Mouse (Mus musculus) E14TG2a.4 (cell line): Measurements from ENCODE around the gene Scaf4.
"Not testable (repeated sequence)": the region's sequence is repeated elsewhere in the genome, so short reads cannot be mapped to it uniquely, and the experiment has no call there.

Source experiments
- H3K27me3 ChIP-seq: 2 replicates; pipeline ENCODE4 v1.6.1; 2014; ENCODE audit warnings: low read length, control low read depth; ENCODE audit not compliant: insufficient read depth
- H3K36me3 ChIP-seq: 2 replicates; pipeline ENCODE4 v1.6.1; 2014; ENCODE audit warnings: low read length, control low read depth; ENCODE audit not compliant: insufficient read depth
- H3K4me1 ChIP-seq: replicated peaks from 2 replicates; pipeline ENCODE4 v1.6.1; 2014; ENCODE audit warnings: low read depth, low read length, control low read depth
- H3K4me3 ChIP-seq: replicated peaks from 2 replicates; pipeline ENCODE4 v1.5.1; 2014; ENCODE audit warnings: mild to moderate bottlenecking, low read length
- H3K9me3 ChIP-seq: 2 replicates; pipeline ENCODE4 v1.6.1; 2014; ENCODE audit warnings: low read length, control low read depth
- CTCF ChIP-seq: conservative IDR thresholded peaks from 2 replicates; pipeline ENCODE4 v1.5.1; 2014; ENCODE audit warnings: low read length
- NANOG ChIP-seq: IDR thresholded peaks from 2 replicates; pipeline ENCODE4 v1.6.1; 2014; ENCODE audit warnings: borderline replicate concordance, low read length, mixed read lengths
- POU5F1 ChIP-seq: IDR thresholded peaks from 2 replicates; pipeline ENCODE4 v1.6.1; 2014; ENCODE audit warnings: low read length, borderline replicate concordance

Scaf4 gene

GRCm38 (mm10) chr16:90259623-90260022 is 24.7 kb downstream of the Scaf4 start:
- Histone ChIP-seq H3K4me3 (no peak overlapping the region), H3K4me1 (peaks cover 5% of the 10 kb centered on the region; the same call in 1 of the 2 replicates), H3K36me3 (peaks cover 91% of the 10 kb centered on the region), H3K9me3 (no peaks in the 10 kb centered on the region), H3K27me3 (no peaks in the 10 kb centered on the region)
- TF ChIP-seq POU5F1, result no peak
- no peak for TF ChIP-seq NANOG
- no peak for TF ChIP-seq CTCF

DNA sequence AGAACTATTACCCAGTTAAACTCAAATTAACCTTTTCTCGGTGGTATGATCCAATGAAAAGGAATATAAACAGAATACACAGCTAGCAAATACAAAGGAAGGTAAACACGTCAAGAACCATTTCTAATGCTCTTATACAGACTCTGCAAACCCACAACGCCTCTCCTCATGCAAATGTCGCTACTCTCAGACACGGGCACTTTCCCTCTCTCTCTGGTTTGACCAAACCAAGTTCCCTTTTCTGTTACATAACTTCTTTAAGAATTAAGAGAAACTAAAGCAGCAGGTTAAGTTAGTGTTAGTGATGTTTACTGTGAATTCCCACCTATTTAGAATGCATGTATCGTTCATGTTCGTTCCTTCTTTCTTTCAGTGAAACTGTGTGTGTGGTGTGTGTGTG is 25.4 kb downstream of the Scaf4 start:
- no peaks in the 10 kb centered on the region for H3K9me3 ChIP-seq
- peaks cover 3% of the 10 kb centered on the region; the same call in 1 of the 2 replicates for H3K4me1 ChIP-seq
- H3K27me3 ChIP-seq, result no peaks in the 10 kb centered on the region
- TF ChIP-seq CTCF, result no peak
- no peak for TF ChIP-seq NANOG
- TF ChIP-seq POU5F1, result no peak
- no peak overlapping the region for H3K4me3 ChIP-seq
- peaks cover 95% of the 10 kb centered on the region for H3K36me3 ChIP-seq

DNA sequence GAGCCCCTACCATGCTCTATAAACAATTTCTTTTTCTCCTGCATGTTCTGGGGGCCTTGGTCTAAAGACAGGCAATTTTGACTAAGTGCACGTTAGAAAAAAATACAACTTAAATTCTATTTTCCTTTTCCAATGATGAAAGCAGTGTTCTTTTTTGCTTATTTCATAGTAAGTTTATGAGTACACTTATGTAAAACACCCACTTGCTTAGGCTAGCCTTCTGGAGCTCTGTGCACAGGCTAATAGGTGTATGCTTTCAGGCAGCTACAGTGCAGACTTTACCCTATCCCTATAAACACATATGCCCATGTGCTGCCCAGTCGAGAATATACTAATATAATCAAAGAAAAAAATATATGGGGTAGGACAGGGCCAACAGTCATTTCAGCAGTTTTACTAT is 31.8 kb downstream of the Scaf4 start:
- Histone ChIP-seq H3K4me3 (no peak overlapping the region), H3K27me3 (no peaks in the 10 kb centered on the region), H3K4me1 (peaks cover 18% of the 10 kb centered on the region), H3K9me3 (no peaks in the 10 kb centered on the region), H3K36me3 (peaks cover 98% of the 10 kb centered on the region)
- TF ChIP-seq POU5F1 (no peak), NANOG (no peak), CTCF (no peak)

GRCm38 (mm10) chr16:90251256-90251655 is 33.0 kb downstream of the Scaf4 start:
- Histone ChIP-seq H3K36me3 (peaks cover 98% of the 10 kb centered on the region), H3K4me1 (peaks cover 28% of the 10 kb centered on the region)
- not testable (repeated sequence) for H3K27me3 ChIP-seq, H3K9me3 ChIP-seq, H3K4me3 ChIP-seq

DNA sequence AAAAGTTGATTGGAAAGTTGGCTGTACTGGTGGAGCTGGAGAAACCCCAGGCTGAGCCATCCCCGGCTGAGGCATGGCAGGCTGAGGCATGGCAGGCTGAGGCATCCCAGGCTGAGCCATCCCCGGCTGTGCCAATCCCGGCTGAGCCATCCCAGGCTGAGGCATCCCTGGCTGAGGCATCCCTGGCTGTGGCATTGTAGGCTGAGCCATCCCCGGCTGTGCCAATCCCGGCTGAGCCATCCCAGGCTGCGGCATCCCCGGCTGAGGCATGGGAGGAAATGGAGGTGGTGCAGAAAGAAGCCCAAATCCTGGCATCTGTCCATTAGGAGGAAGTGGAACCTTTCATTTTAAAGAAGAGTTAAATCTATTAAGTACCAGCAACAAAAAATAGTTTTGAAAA is 34.2 kb downstream of the Scaf4 start:
- Histone ChIP-seq H3K9me3 (no peaks in the 10 kb centered on the region), H3K27me3 (no peaks in the 10 kb centered on the region), H3K4me3 (no peak overlapping the region), H3K36me3 (peaks cover 99% of the 10 kb centered on the region), H3K4me1 (peaks cover 38% of the 10 kb centered on the region)
- TF ChIP-seq POU5F1 (no peak), NANOG (no peak), CTCF (no peak)

DNA sequence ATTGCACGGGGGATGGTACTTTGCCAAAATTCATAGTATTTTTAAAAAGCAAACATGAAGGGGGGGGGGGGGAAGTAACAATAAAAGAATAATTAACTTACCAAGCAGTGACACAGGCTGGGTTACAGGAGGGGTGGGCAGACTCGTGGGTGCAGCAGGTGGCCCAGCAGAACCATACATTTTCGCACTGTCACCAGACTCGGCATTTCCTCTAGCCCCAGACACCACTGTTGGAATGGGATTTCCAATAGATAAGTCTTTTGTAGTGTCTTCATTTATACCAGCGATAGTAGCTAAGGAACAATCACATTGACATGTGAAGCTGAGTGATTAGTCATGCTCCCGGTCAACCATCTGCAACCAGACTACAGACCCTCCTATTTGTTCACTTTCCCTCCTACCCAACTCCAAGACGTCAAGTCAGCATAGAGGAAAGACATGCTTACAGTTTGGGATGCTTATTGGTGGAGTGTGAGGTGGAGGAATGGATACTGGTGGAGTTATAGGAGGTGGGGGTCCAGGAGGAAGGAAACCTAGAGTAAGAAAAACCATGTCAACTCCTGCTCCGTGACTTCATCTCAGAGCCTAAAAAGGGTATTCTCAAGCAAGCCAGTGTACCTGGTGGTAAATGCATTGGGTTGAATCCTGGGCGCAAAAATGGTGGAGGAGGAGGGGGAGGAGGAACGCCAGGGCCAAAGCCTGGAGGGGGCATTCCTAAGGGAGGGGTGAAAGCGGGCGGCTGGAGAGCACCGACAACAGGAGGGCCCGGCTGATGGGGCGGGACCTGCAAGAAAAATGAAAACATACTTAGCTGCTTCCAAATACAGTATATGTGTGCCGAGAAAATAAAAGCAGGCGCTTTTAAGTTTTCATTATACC is 41.6 kb downstream of the Scaf4 start:
- peaks cover 36% of the 10 kb centered on the region for H3K4me1 ChIP-seq
- H3K4me3 ChIP-seq, result no peak overlapping the region
- no peaks in the 10 kb centered on the region for H3K27me3 ChIP-seq
- no peak for TF ChIP-seq CTCF
- TF ChIP-seq NANOG, result no peak
- no peak for TF ChIP-seq POU5F1
- H3K9me3 ChIP-seq, result no peaks in the 10 kb centered on the region
- peaks cover 97% of the 10 kb centered on the region for H3K36me3 ChIP-seq

GRCm38 (mm10) chr16:90241875-90242274 is 42.4 kb downstream of the Scaf4 start:
- Histone ChIP-seq H3K27me3 (no peaks in the 10 kb centered on the region), H3K4me1 (peaks cover 29% of the 10 kb centered on the region), H3K36me3 (peaks cover 96% of the 10 kb centered on the region), H3K4me3 (no peak overlapping the region), H3K9me3 (no peaks in the 10 kb centered on the region)
- TF ChIP-seq NANOG (no peak), POU5F1 (no peak), CTCF (no peak)

GRCm38 (mm10) chr16:90239128-90239746 is 45.1 kb downstream of the Scaf4 start:
- H3K36me3 ChIP-seq, result peaks cover 81% of the 10 kb centered on the region
- TF ChIP-seq NANOG (no peak), CTCF (no peak), POU5F1 (no peak)
- H3K27me3 ChIP-seq, result no peaks in the 10 kb centered on the region
- H3K4me3 ChIP-seq, result no peak overlapping the region
- H3K9me3 ChIP-seq, result no peaks in the 10 kb centered on the region
- H3K4me1 ChIP-seq, result peaks cover 24% of the 10 kb centered on the region

GRCm38 (mm10) chr16:90235188-90235587 is 49.1 kb downstream of the Scaf4 start:
- Histone ChIP-seq H3K36me3 (peaks cover 67% of the 10 kb centered on the region), H3K4me3 (no peak overlapping the region), H3K4me1 (peaks cover 25% of the 10 kb centered on the region), H3K27me3 (no peaks in the 10 kb centered on the region), H3K9me3 (no peaks in the 10 kb centered on the region)
- TF ChIP-seq POU5F1 (no peak), CTCF (no peak), NANOG (no peak)
